Mouse (Mus musculus) fibroblast of lung, adult 2 months (primary cell): Measurements from ENCODE around the gene Enox1.
"Not testable (repeated sequence)": the region's sequence is repeated elsewhere in the genome, so short reads cannot be mapped to it uniquely, and the experiment has no call there.

Experiments used
- DNase-seq: peaks from one replicate; pipeline ENCODE4 v3.0.0-alpha.2; 2011; ENCODE audit warnings: low read depth

The Enox1 gene

GRCm38 (mm10) chr14:77156222-77156910, at the start of gene Enox1:
TSS of gene Enox1 (plus strand) at chr14:77156763.
- no peak for DNase-seq

- DNase-seq, result not testable (repeated sequence)
Observed at GRCm38 (mm10) chr14:77110622-77111021, 45.9 kb upstream of the Enox1 start.

GRCm38 (mm10) chr14:77130612-77131011, 26.0 kb upstream of the Enox1 start:
- no peak for DNase-seq

- no peak for DNase-seq
Observed at GRCm38 (mm10) chr14:77136936-77137335, 19.6 kb upstream of the Enox1 start.

GRCm38 (mm10) chr14:77141324-77142282, 15.0 kb upstream of the Enox1 start:
- DNase-seq, result no peak

GRCm38 (mm10) chr14:77145103-77145502, 11.5 kb upstream of the Enox1 start:
- DNase-seq, result no peak

- no peak for DNase-seq
Observed at GRCm38 (mm10) chr14:77147635-77148034, 8.9 kb upstream of the Enox1 start.

- DNase-seq, result no peak
Observed at GRCm38 (mm10) chr14:77150556-77150955, 6.0 kb upstream of the Enox1 start.

- DNase-seq, result no peak
Observed at GRCm38 (mm10) chr14:77151431-77151830, 5.1 kb upstream of the Enox1 start.

- no peak for DNase-seq
Observed at GRCm38 (mm10) chr14:77156911-77157504, 445 bp downstream of the Enox1 start.

- no peak for DNase-seq
Observed at GRCm38 (mm10) chr14:77157505-77157911, 945 bp downstream of the Enox1 start.

- no peak for DNase-seq
Observed at GRCm38 (mm10) chr14:77159397-77159796, 2.8 kb downstream of the Enox1 start.

GRCm38 (mm10) chr14:77162496-77162895, 5.9 kb downstream of the Enox1 start:
- DNase-seq, result no peak

GRCm38 (mm10) chr14:77164396-77164795, 7.8 kb downstream of the Enox1 start:
- no peak for DNase-seq

- DNase-seq, result no peak
Observed at GRCm38 (mm10) chr14:77168161-77168560, 11.6 kb downstream of the Enox1 start.

GRCm38 (mm10) chr14:77174491-77174890, 17.9 kb downstream of the Enox1 start:
- no peak for DNase-seq

GRCm38 (mm10) chr14:77174931-77175330, 18.4 kb downstream of the Enox1 start:
- DNase-seq, result no peak

GRCm38 (mm10) chr14:77180241-77180640, 23.7 kb downstream of the Enox1 start:
- DNase-seq, result no peak

GRCm38 (mm10) chr14:77180753-77181374, 24.3 kb downstream of the Enox1 start:
- DNase-seq, result no peak

GRCm38 (mm10) chr14:77183491-77183890, 26.9 kb downstream of the Enox1 start:
- DNase-seq, result no peak

GRCm38 (mm10) chr14:77190158-77190557, 33.6 kb downstream of the Enox1 start:
- DNase-seq, result no peak
